Mouse (Mus musculus): ENCODE data around the gene Mid1. TPM values are rescaled to one million over a fixed set of nuclear protein-coding genes. Genes with fewer than 3 reads are reported as not detected.

The Mid1 gene
- polyA plus RNA-seq, 1 experiment from 2014 or later: 16.8 TPM

DNA sequence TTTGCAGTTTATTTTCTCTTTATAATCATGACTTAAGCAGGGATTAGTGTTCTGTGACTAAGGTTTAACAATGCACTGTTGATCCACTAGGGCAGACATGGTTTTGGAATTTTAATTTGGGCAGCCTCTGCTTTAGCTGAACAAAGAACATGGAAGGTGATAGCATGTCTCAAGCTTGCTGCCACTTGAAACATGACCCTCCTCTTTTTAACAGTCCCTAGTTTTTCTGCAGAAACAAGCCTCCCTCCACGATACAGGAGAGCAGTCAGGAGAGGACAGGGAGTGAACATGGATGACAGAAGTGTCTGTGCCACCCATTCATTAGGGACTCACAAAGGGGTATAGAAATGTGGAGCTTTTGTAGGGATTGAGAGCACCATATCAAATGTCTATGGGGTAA lies 107.9 kb downstream of the Mid1 start:
- H3K27ac ChIP-seq: no peak overlapping the region
- H3K36me3 ChIP-seq: no peaks in the 10 kb centered on the region
- H3K4me3 ChIP-seq: no peak overlapping the region
- H3K9me3 ChIP-seq: no peaks in the 10 kb centered on the region
- no peak for DNase-seq (ENCODE audit: low spot score)
- H3K4me1 ChIP-seq (replicated peaks): 0 out of 2 replicates have a peak, but pooled peaks cover 10% of the 10 kb centered on the region
- peaks cover 28% of the 10 kb centered on the region for H3K27me3 ChIP-seq (ENCODE audit: insufficient read depth, poor library complexity, severe bottlenecking)
- 17% methylated on average over 1 of the region's 1 CpGs for WGBS

DNA sequence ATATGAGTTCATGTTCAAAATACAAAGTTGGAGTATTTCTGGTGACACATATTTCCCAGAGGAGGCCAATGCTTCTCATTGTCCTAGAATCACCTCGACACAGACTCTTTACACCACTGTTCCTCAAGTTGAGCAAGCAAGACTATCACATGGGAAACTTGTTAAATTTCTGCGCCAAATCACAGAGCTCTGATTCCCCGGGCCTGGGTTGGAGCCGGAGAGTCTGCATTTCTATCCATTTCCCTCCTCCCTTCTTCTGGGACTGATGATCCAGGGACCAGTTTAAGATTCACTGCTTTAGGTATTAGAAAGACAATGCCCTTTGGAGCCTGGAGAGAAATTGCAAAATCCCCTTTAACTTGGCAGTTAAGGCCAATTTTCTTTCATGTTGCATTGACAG lies 109.4 kb downstream of the Mid1 start:
- 67% methylated on average over 4 of the region's 4 CpGs for WGBS
- no peaks in the 10 kb centered on the region for H3K36me3 ChIP-seq
- peaks cover 28% of the 10 kb centered on the region for H3K27me3 ChIP-seq (ENCODE audit: insufficient read depth, poor library complexity, severe bottlenecking)
- H3K4me3 ChIP-seq: no peak overlapping the region
- DNase-seq (ENCODE audit: low spot score): no peak
- H3K9me3 ChIP-seq: no peaks in the 10 kb centered on the region
- H3K4me1 ChIP-seq (replicated peaks): 0 out of 2 replicates have a peak, but pooled peaks cover 10% of the 10 kb centered on the region
- no peak overlapping the region for H3K27ac ChIP-seq

DNA sequence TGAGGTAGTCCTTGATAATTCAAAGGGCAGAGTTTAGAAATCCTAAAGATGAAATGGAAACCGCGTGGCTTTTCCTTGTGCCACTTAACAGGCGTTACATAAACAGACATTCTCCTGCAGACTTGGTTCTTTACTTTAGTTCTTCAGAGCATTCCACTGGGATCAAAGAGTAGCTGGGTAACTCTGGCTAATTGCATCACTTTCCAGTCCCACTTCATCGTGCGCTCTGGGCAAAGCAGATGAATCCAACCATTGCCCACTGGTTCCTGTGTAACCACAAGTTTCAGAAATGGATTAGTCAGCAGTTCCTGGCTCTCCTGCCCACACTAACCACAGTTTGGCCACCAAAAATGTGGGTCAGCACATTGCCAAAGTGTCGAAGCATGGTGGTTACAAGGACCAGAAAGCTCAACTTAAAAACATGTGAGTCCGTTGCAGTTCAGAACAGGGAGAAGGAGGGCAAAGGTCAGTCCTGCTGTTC lies 109.9 kb downstream of the Mid1 start:
- 61% methylated on average over 7 of the region's 7 CpGs for WGBS
- no peak for DNase-seq (ENCODE audit: low spot score)
- Histone ChIP-seq H3K4me3 (no peak overlapping the region), H3K4me1 (replicated peaks) (0 out of 2 replicates have a peak, but pooled peaks cover 10% of the 10 kb centered on the region), H3K27ac (no peak overlapping the region), H3K9me3 (no peaks in the 10 kb centered on the region), H3K27me3 (ENCODE audit: insufficient read depth, poor library complexity, severe bottlenecking) (peaks cover 24% of the 10 kb centered on the region; the same call in 1 of the 2 replicates), H3K36me3 (no peaks in the 10 kb centered on the region)

DNA sequence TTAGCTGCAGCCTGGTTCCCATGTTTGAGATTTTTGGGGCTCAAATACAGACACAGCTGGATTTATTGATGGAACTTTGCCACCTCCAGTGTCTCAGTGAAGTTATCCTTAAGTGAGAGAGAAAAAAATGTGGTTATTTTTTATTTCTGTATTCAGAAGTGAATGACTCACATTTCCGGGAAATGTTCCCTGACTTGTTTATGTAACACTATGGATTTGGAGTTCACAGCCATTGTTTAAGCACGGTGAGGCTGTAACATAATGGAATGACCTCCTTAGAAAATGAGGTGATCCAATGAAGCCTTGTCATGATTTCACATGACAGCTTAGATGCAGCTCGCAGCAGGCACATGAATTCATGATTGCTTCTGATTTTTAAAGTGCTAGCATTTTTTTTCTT lies 112.1 kb downstream of the Mid1 start:
- no peak overlapping the region for H3K27ac ChIP-seq
- no peak for DNase-seq (ENCODE audit: low spot score)
- no peak overlapping the region for H3K4me3 ChIP-seq
- H3K27me3 ChIP-seq (ENCODE audit: insufficient read depth, poor library complexity, severe bottlenecking): peaks cover 38% of the 10 kb centered on the region
- H3K4me1 ChIP-seq (replicated peaks): 0 out of 2 replicates have a peak, but pooled peaks cover 12% of the 10 kb centered on the region
- no peaks in the 10 kb centered on the region for H3K36me3 ChIP-seq
- H3K9me3 ChIP-seq: no peaks in the 10 kb centered on the region
- WGBS: 70% methylated on average over 3 of the region's 3 CpGs

DNA sequence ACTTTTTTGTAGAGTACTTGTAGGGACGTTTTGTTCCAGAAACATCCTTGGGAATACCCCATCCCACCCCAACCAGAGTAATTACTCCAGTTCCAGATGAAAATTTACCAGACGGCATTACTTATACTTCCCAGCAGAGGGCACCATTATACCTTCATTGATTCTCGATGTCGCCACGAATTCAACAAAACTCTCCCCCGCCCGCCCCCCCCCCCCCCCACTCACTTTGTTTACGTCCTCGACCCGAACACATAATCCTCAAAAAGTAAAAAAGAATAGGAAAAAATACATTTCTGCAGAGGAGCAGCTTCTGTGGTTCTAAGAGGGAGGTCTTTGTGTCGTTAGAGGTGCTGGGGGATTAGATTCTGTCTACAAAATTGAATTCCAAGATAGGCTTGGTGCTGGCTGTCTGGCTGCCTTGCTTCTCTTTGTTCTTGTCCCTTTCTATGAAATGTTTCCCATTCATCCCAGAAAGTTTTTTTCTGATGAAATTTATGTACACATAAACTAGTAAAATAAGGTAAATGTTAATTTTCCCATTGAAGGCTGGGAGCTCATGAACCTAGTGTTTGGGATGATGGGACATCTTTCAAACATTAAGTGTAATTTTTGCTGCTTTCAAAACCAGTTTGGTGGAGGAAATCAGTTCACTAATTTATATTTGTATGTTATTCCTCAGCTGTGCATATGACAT lies 114.1 kb downstream of the Mid1 start:
- H3K4me3 ChIP-seq: peak overlapping the region; percentile 42
- peak overlapping the region; percentile 87 for H3K27ac ChIP-seq
- 0 out of 2 replicates have a peak, but pooled peaks cover 8% of the 10 kb centered on the region for H3K4me1 ChIP-seq (replicated peaks)
- peak; percentile 48 for DNase-seq (ENCODE audit: low spot score)
- peaks cover 41% of the 10 kb centered on the region for H3K27me3 ChIP-seq (ENCODE audit: insufficient read depth, poor library complexity, severe bottlenecking)
- H3K36me3 ChIP-seq: no peaks in the 10 kb centered on the region
- 12% methylated on average over 11 of the region's 11 CpGs for WGBS
- H3K9me3 ChIP-seq: no peaks in the 10 kb centered on the region

DNA sequence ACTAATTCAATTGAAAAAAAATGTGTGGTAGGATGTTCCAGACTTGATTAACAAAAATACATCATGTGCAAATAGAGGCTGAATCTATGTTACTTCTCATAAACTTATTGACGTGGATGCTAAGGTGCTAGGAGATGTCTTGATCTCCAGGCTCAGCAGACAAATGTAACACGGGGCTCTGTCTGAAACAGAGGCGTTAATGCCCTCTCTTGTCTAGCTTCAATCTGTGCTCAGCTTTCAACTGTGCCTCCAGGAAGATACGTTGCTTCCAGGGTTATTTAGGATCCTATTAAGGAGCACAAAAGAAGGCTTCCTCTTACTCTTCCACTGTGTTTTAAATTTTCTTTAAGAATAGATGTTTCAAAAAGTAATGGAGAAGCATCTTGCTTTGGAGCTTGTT lies 115.2 kb downstream of the Mid1 start:
- H3K4me3 ChIP-seq: no peak overlapping the region
- H3K4me1 ChIP-seq (replicated peaks): 0 out of 2 replicates have a peak, but pooled peaks cover 3% of the 10 kb centered on the region
- H3K27ac ChIP-seq: no peak overlapping the region
- no peaks in the 10 kb centered on the region for H3K9me3 ChIP-seq
- WGBS: 38% methylated on average over 4 of the region's 4 CpGs
- H3K27me3 ChIP-seq (ENCODE audit: insufficient read depth, poor library complexity, severe bottlenecking): peaks cover 43% of the 10 kb centered on the region
- H3K36me3 ChIP-seq: no peaks in the 10 kb centered on the region
- DNase-seq (ENCODE audit: low spot score): no peak

DNA sequence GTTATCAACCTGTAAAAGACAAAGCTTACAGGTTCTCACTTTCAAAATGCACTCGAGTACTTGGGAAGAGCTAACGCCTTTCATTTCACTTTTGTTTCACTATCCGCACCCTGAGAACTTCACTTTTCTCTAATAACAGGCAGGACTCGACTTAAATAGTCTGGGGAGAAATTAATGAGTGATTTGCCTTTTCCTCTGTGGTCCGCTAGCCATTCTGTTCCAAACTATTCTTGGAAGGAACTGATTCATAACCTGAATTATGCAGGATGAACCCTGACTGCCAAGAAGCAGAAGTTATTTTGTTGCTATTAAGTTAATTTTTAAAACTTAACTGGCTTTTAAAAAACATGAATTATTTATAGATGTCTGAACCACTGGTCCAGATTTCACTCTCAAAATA lies 120.8 kb downstream of the Mid1 start:
- H3K27me3 ChIP-seq (ENCODE audit: insufficient read depth, poor library complexity, severe bottlenecking): peaks cover 43% of the 10 kb centered on the region

DNA sequence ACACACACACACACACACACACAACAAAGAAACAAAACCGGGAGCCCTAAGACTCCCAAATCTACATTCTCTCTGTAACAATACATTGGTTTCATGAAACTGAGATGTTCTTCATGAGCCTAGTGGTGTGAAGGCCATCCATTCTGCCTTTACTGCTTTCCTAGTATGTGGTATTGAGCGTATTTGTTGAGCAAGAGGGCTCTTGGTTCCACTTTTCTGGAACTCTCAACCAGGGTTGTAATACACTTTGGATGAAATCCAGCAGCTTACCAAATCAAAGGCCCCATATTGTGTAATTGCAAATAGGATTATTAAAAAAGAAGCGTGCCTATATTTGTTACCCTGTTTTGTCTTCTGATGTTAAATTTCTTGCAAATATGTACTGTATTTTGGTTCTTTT lies 122.7 kb downstream of the Mid1 start:
- Histone ChIP-seq H3K27me3 (ENCODE audit: insufficient read depth, poor library complexity, severe bottlenecking) (peaks cover 36% of the 10 kb centered on the region), H3K9me3 (no peaks in the 10 kb centered on the region), H3K4me3 (no peak overlapping the region), H3K27ac (no peak overlapping the region), H3K4me1 (replicated peaks) (no peaks in the 10 kb centered on the region), H3K36me3 (no peaks in the 10 kb centered on the region)
- 88% methylated on average over 3 of the region's 3 CpGs for WGBS
- DNase-seq (ENCODE audit: low spot score): no peak

More for the DNA sequence above, 120.8 kb downstream of the Mid1 start:
- no peak for DNase-seq (ENCODE audit: low spot score)
- Histone ChIP-seq H3K4me1 (replicated peaks) (no peaks in the 10 kb centered on the region), H3K9me3 (no peaks in the 10 kb centered on the region), H3K4me3 (no peak overlapping the region), H3K27ac (no peak overlapping the region), H3K36me3 (no peaks in the 10 kb centered on the region)
- WGBS: 77% methylated on average over 5 of the region's 5 CpGs

DNA sequence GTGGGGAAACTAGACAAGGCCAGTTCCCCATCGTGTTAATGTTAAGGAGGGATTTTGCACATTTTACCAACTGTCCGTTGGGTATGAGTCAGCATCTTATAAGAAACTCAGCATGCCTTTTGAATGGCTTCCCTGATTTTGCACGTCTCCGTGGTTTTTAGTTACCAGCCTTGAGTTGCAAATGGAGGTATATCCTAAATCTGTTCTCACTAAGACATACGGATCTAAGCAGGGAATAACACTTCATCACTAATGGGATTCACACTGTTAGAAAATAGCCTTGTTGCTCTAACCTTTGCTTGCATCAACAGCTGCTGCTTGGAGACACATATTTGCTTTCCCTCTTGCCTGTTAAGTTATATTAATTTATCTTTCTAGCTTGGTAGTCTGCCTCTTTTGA lies 126.3 kb downstream of the Mid1 start:
- H3K27ac ChIP-seq: no peak overlapping the region
- H3K4me3 ChIP-seq: no peak overlapping the region
- H3K36me3 ChIP-seq: no peaks in the 10 kb centered on the region
- 68% methylated on average over 5 of the region's 5 CpGs for WGBS
- H3K27me3 ChIP-seq (ENCODE audit: insufficient read depth, poor library complexity, severe bottlenecking): peaks cover 47% of the 10 kb centered on the region
- no peak for DNase-seq (ENCODE audit: low spot score)
- no peaks in the 10 kb centered on the region for H3K9me3 ChIP-seq
- no peaks in the 10 kb centered on the region for H3K4me1 ChIP-seq (replicated peaks)

DNA sequence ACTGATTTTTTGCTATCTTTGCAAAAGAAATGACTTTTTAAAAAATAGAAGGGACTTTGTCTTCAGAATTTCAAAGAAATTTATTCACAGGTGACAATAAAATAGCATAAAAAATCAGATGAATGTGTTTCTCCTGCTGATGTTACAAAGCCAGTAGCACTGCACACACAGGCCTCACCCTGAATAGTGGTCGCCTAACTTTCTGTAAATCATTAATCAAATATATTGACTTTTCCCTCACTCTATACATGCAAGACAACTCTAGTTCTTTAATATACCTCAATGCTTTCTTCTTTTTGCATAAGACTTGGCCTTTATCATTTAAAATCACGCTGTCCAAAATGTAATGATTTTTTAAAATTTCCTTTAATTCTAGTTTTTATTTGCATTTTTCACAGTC lies 126.8 kb downstream of the Mid1 start:
- DNase-seq (ENCODE audit: low spot score): no peak
- WGBS: 85% methylated on average over 2 of the region's 2 CpGs
- no peaks in the 10 kb centered on the region for H3K9me3 ChIP-seq
- no peak overlapping the region for H3K4me3 ChIP-seq
- peaks cover 47% of the 10 kb centered on the region for H3K27me3 ChIP-seq (ENCODE audit: insufficient read depth, poor library complexity, severe bottlenecking)
- H3K27ac ChIP-seq: no peak overlapping the region
- no peaks in the 10 kb centered on the region for H3K4me1 ChIP-seq (replicated peaks)
- H3K36me3 ChIP-seq: no peaks in the 10 kb centered on the region

GRCm38 (mm10) chrX:169813673-169814072 lies 128.7 kb downstream of the Mid1 start:
- 79% methylated on average over 1 of the region's 1 CpGs for WGBS
- peaks cover 43% of the 10 kb centered on the region for H3K27me3 ChIP-seq (ENCODE audit: insufficient read depth, poor library complexity, severe bottlenecking)

DNA sequence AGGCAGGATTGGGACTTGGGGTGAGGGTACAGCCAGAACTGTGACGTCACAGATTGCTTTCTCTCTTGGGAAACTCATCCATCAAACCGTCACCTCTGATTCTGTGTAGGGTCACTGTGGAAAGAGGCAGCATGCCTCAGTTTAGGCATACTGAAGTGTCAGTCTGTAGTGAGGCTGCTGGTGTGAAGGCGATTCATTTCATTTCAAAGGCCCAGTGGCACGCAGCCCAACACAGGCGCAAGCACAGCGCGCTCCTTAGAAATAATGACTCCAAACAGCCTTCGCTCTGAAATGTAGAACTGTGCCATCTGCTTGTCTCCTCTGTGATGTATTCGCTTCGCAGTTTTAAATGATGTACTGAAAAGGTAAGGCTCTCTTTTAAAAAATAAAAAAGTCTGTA lies 141.9 kb downstream of the Mid1 start:
- DNase-seq (ENCODE audit: low spot score): peak; percentile 34
- Histone ChIP-seq H3K9me3 (no peaks in the 10 kb centered on the region), H3K4me1 (replicated peaks) (peaks cover 21% of the 10 kb centered on the region), H3K27me3 (ENCODE audit: insufficient read depth, poor library complexity, severe bottlenecking) (peaks cover 32% of the 10 kb centered on the region), H3K27ac (peak overlapping the region; percentile 69), H3K36me3 (no peaks in the 10 kb centered on the region), H3K4me3 (peak overlapping the region; percentile 18; the same call in 1 of the 2 replicates)
- WGBS: 44% methylated on average over 10 of the region's 10 CpGs

More at GRCm38 (mm10) chrX:169813673-169814072, 128.7 kb downstream of the Mid1 start:
- Histone ChIP-seq H3K4me1 (replicated peaks) (no peaks in the 10 kb centered on the region), H3K4me3 (no peak overlapping the region), H3K36me3 (no peaks in the 10 kb centered on the region), H3K27ac (no peak overlapping the region), H3K9me3 (no peaks in the 10 kb centered on the region)
- no peak for DNase-seq (ENCODE audit: low spot score)

GRCm38 (mm10) chrX:169827720-169828119 lies 142.7 kb downstream of the Mid1 start:
- 23% methylated on average over 7 of the region's 7 CpGs for WGBS
- H3K27ac ChIP-seq: peak overlapping the region; percentile 89
- no peak for DNase-seq (ENCODE audit: low spot score)
- peak overlapping the region; percentile 47 for H3K4me3 ChIP-seq
- peaks cover 21% of the 10 kb centered on the region for H3K4me1 ChIP-seq (replicated peaks)
- H3K9me3 ChIP-seq: no peaks in the 10 kb centered on the region
- peaks cover 32% of the 10 kb centered on the region for H3K27me3 ChIP-seq (ENCODE audit: insufficient read depth, poor library complexity, severe bottlenecking)
- H3K36me3 ChIP-seq: no peaks in the 10 kb centered on the region
